Mouse (Mus musculus) MEL (cell line): ENCODE measurements around the gene Slc11a2. TPM values are rescaled to one million over a fixed set of nuclear protein-coding genes. Genes with fewer than 3 reads are reported as not detected.
A peak's percentile ranks its signal among the peaks of the same experiment; 100 is the strongest.

Experiments
- DNase-seq: peaks from one replicate; pipeline ENCODE4 v3.0.0; 2011; ENCODE audit warnings: low read depth, low spot score
- H3K27ac ChIP-seq: 2 replicates; pipeline ENCODE4 v1.5.1; 2012; ENCODE audit warnings: low read depth, mild to moderate bottlenecking, control low read depth, low read length, moderate library complexity; ENCODE audit not compliant: control insufficient read depth
- H3K27me3 ChIP-seq, 2 experiments: fragments of 150-350 bp in 1 of 2; sonication (generic) in 1 of 2; 2 replicates each; pipeline ENCODE4 v1.6.1; 2012; ENCODE audit warnings: low read length in 2 of 2, mild to moderate bottlenecking in 2 of 2, improper control_type of control experiment in 1 of 2, moderate library complexity in 1 of 2; ENCODE audit not compliant: insufficient read depth in 2 of 2, control insufficient read depth in 1 of 2
- H3K36me3 ChIP-seq, 2 experiments: 2 replicates each; pipeline ENCODE4 v1.6.1; 2012 to 2014; ENCODE audit warnings: low read length in 2 of 2, improper control_type of control experiment in 1 of 2, inconsistent platforms in 1 of 2, mild to moderate bottlenecking in 1 of 2; ENCODE audit not compliant: insufficient read depth in 2 of 2, control insufficient read depth in 1 of 2
- H3K4me1 ChIP-seq, 2 experiments: fragments of 150-350 bp in 1 of 2; sonication (generic) in 1 of 2; 2 replicates each; pipeline ENCODE4 v1.6.1; 2012; ENCODE audit warnings: low read length in 2 of 2, improper control_type of control experiment in 1 of 2, mild to moderate bottlenecking in 1 of 2; ENCODE audit not compliant: insufficient read depth in 2 of 2, control insufficient read depth in 1 of 2
- H3K4me3 ChIP-seq, 2 experiments: fragments of 150-350 bp in 1 of 2; sonication (generic) in 1 of 2; 2 replicates each; pipeline ENCODE4 v1.5.1; 2012; ENCODE audit warnings: low read depth in 2 of 2, low read length in 2 of 2, mild to moderate bottlenecking in 2 of 2, moderate library complexity in 2 of 2, control low read depth in 1 of 2, improper control_type of control experiment in 1 of 2; ENCODE audit not compliant: control insufficient read depth in 1 of 2, insufficient read depth in 1 of 2
- H3K79me2 ChIP-seq: 2 replicates; pipeline ENCODE4 v1.6.1; 2012; ENCODE audit warnings: mild to moderate bottlenecking, low read length, moderate library complexity; ENCODE audit not compliant: control insufficient read depth, poor library complexity, insufficient read depth
- H3K9ac ChIP-seq: 2 replicates; pipeline ENCODE4 v1.6.1; 2012; ENCODE audit warnings: low read depth, mild to moderate bottlenecking, control low read depth, low read length, moderate library complexity; ENCODE audit not compliant: control insufficient read depth, poor library complexity, severe bottlenecking
- H3K9me3 ChIP-seq: fragments of 150-350 bp; sonication (generic); replicated peaks from 2 replicates; pipeline ENCODE4 v1.6.1; 2012; ENCODE audit warnings: mild to moderate bottlenecking, low read length, improper control_type of control experiment, moderate library complexity; ENCODE audit not compliant: insufficient read depth
- BHLHE40 ChIP-seq: IDR thresholded peaks from 2 replicates; pipeline ENCODE4 v1.6.1; 2012; ENCODE audit warnings: low read depth, mild to moderate bottlenecking, inconsistent platforms, low read length, improper control_type of control experiment, borderline replicate concordance
- CHD1 ChIP-seq: IDR thresholded peaks from 2 replicates; pipeline ENCODE4 v1.6.1; 2012; ENCODE audit warnings: low read depth, mild to moderate bottlenecking, inconsistent platforms, low read length, improper control_type of control experiment
- E2F4 ChIP-seq: IDR thresholded peaks from 2 replicates; pipeline ENCODE4 v1.6.1; 2011; ENCODE audit warnings: low read depth, low read length, improper control_type of control experiment, borderline replicate concordance
- GABPA ChIP-seq: IDR thresholded peaks from 2 replicates; pipeline ENCODE4 v1.6.1; 2012; ENCODE audit warnings: low read depth, mild to moderate bottlenecking, inconsistent platforms, low read length, improper control_type of control experiment, moderate library complexity
- HCFC1 ChIP-seq: IDR thresholded peaks from 2 replicates; pipeline ENCODE4 v1.6.1; 2012; ENCODE audit warnings: low read depth, mild to moderate bottlenecking, inconsistent platforms, low read length, improper control_type of control experiment, moderate library complexity
- JUND ChIP-seq: IDR thresholded peaks from 2 replicates; pipeline ENCODE4 v1.6.1; 2011; ENCODE audit warnings: low read depth, mild to moderate bottlenecking, improper control_type of control experiment, low read length
- MAFK ChIP-seq: IDR thresholded peaks from 2 replicates; pipeline ENCODE4 v1.6.1; 2011; ENCODE audit warnings: low read depth, mild to moderate bottlenecking, low read length, improper control_type of control experiment, borderline replicate concordance
- MAZ ChIP-seq: IDR thresholded peaks from 2 replicates; pipeline ENCODE4 v1.6.1; 2012; ENCODE audit warnings: low read depth, mild to moderate bottlenecking, inconsistent platforms, low read length, improper control_type of control experiment
- MEF2A ChIP-seq: IDR thresholded peaks from 2 replicates; pipeline ENCODE4 v1.6.1; 2014; ENCODE audit warnings: low read depth, mild to moderate bottlenecking, inconsistent platforms, low read length, improper control_type of control experiment; ENCODE audit not compliant: poor library complexity, insufficient replicate concordance, severe bottlenecking; ENCODE audit errors: extremely low read depth
- MXI1 ChIP-seq: IDR thresholded peaks from 2 replicates; pipeline ENCODE4 v1.6.1; 2011; ENCODE audit warnings: mild to moderate bottlenecking, low read depth, low read length, improper control_type of control experiment
- MYB ChIP-seq: IDR thresholded peaks from 2 replicates; pipeline ENCODE4 v1.6.1; 2011; ENCODE audit warnings: mild to moderate bottlenecking, low read depth, low read length, improper control_type of control experiment
- MYC ChIP-seq: IDR thresholded peaks from 2 replicates; pipeline ENCODE4 v1.6.1; 2011; ENCODE audit warnings: low read depth, mild to moderate bottlenecking, low read length, improper control_type of control experiment, moderate library complexity
- NELFE ChIP-seq: IDR thresholded peaks from 2 replicates; pipeline ENCODE4 v1.6.1; 2011; ENCODE audit warnings: low read depth, low read length, improper control_type of control experiment
- POLR2A ChIP-seq, 2 experiments: IDR thresholded peaks; 2 replicates each; pipeline ENCODE4 v1.6.1; 2011 to 2012; ENCODE audit warnings: low read length in 2 of 2, mild to moderate bottlenecking in 2 of 2, control low read depth in 1 of 2, improper control_type of control experiment in 1 of 2, low read depth in 1 of 2, moderate library complexity in 1 of 2; ENCODE audit not compliant: control insufficient read depth in 1 of 2, insufficient read depth in 1 of 2, poor library complexity in 1 of 2
- POLR2AphosphoS2 ChIP-seq: IDR thresholded peaks from 2 replicates; pipeline ENCODE4 v1.6.1; 2011; ENCODE audit warnings: low read length, improper control_type of control experiment
- POLR2AphosphoS5 ChIP-seq: IDR thresholded peaks from 2 replicates; pipeline ENCODE4 v1.6.1; 2012; ENCODE audit warnings: low read depth, borderline replicate concordance, mild to moderate bottlenecking, inconsistent platforms, low read length, moderate library complexity, mixed read lengths
- RAD21 ChIP-seq: IDR thresholded peaks from 2 replicates; pipeline ENCODE4 v1.6.1; 2011; ENCODE audit warnings: mild to moderate bottlenecking, low read depth, low read length, improper control_type of control experiment
- SIN3A ChIP-seq: IDR thresholded peaks from 2 replicates; pipeline ENCODE4 v1.6.1; 2012; ENCODE audit warnings: low read length, improper control_type of control experiment, inconsistent platforms
- TAL1 ChIP-seq: IDR thresholded peaks from 2 replicates; pipeline ENCODE4 v1.6.1; 2012; ENCODE audit warnings: mild to moderate bottlenecking, inconsistent platforms, low read length, moderate library complexity, mixed read lengths
- USF1 ChIP-seq: IDR thresholded peaks from 2 replicates; pipeline ENCODE4 v1.6.1; 2014; ENCODE audit warnings: low read depth, mild to moderate bottlenecking, inconsistent platforms, low read length, improper control_type of control experiment, moderate library complexity
- ZC3H11A ChIP-seq: IDR thresholded peaks from 2 replicates; pipeline ENCODE4 v1.6.1; 2012; ENCODE audit warnings: low read depth, mild to moderate bottlenecking, inconsistent platforms, low read length, improper control_type of control experiment
- ZKSCAN1 ChIP-seq: IDR thresholded peaks from 2 replicates; pipeline ENCODE4 v1.6.1; 2012; ENCODE audit warnings: low read depth, mild to moderate bottlenecking, inconsistent platforms, low read length, improper control_type of control experiment, moderate library complexity
- ZMIZ1 ChIP-seq: IDR thresholded peaks from 2 replicates; pipeline ENCODE4 v1.6.1; 2012; ENCODE audit warnings: low read depth, mild to moderate bottlenecking, inconsistent platforms, low read length, improper control_type of control experiment, moderate library complexity
- ZNF384 ChIP-seq: IDR thresholded peaks from 2 replicates; pipeline ENCODE4 v1.6.1; 2012; ENCODE audit warnings: low read depth, mild to moderate bottlenecking, inconsistent platforms, low read length, improper control_type of control experiment
- polyA plus RNA-seq, 2 experiments: library from polyadenylated mRNA; stranded (reverse) in 1 of 2; unstranded in 1 of 2; fragments of >175 nt in 1 of 2; fragments of >200 nt in 1 of 2; gene quantifications; 2 replicates each; pipeline versions ENCODE4 v1.2.1 to v1.2.4; 2012; ENCODE audit warnings: low replicate concordance in 2 of 2, low read depth in 1 of 2; ENCODE audit not compliant: insufficient read length in 2 of 2, insufficient read depth in 1 of 2, missing spikeins in 1 of 2
- total RNA-seq: library from RNA; depleted of rRNA; stranded (reverse); fragments of 300-350 nt; gene quantifications from 2 replicates; pipeline ENCODE4 v1.2.3, GENCODE M21; 2012

Gene Slc11a2
- total and polyA plus RNA-seq, 3 experiments = 69.0 to 112 TPM; not detected in 1

- no peaks in the 10 kb centered on the region for H3K27me3 ChIP-seq
- peaks cover 0 to 13% of the 10 kb centered on the region in 2 experiments for H3K4me1 ChIP-seq
Measured at GRCm38 (mm10) chr15:100462086-100462485, 37.2 kb upstream of the Slc11a2 start.

GRCm38 (mm10) chr15:100461646-100462045 is 36.8 kb upstream of the Slc11a2 start:
- peaks cover 0 to 13% of the 10 kb centered on the region in 2 experiments for H3K4me1 ChIP-seq
- TF ChIP-seq MYB = no peak
- no peak for TF ChIP-seq TAL1
- peak; percentile 63; the same call in 1 of the 2 replicates for TF ChIP-seq ZNF384
- no peak for TF ChIP-seq JUND
- no peak for TF ChIP-seq GABPA
- no peak for TF ChIP-seq NELFE
- H3K4me3 ChIP-seq = peak overlapping the region; percentile 38 to 58; a peak in 2 of 4 replicates
- no peaks in the 10 kb centered on the region for H3K79me2 ChIP-seq
- DNase-seq = peak; percentile 62
- H3K9ac ChIP-seq = no peak overlapping the region
- H3K36me3 ChIP-seq = peaks cover 0 to 2% of the 10 kb centered on the region in 2 experiments; a peak in 1 of 4 replicates
- H3K27ac ChIP-seq = no peak overlapping the region
- no peaks in the 10 kb centered on the region for H3K27me3 ChIP-seq
- H3K9me3 ChIP-seq = no peaks in the 10 kb centered on the region

More at GRCm38 (mm10) chr15:100462086-100462485, 37.2 kb upstream of the Slc11a2 start:
- H3K27ac ChIP-seq = no peak overlapping the region
- TF ChIP-seq BHLHE40 (no peak), MYB (no peak), ZC3H11A (no peak), MAZ (no peak), TAL1 (no peak), POLR2AphosphoS2 (no peak), USF1 (no peak), ZMIZ1 (no peak), GABPA (no peak), MEF2A (no peak), MXI1 (no peak), RAD21 (no peak)
- no peak overlapping the region for H3K9ac ChIP-seq
- H3K9me3 ChIP-seq = no peaks in the 10 kb centered on the region
- peaks cover 0 to 2% of the 10 kb centered on the region in 2 experiments; a peak in 1 of 4 replicates for H3K36me3 ChIP-seq
- no peaks in the 10 kb centered on the region for H3K79me2 ChIP-seq
- DNase-seq = no peak
- no peak overlapping the region for H3K4me3 ChIP-seq

GRCm38 (mm10) chr15:100460942-100461341 is 36.1 kb upstream of the Slc11a2 start:
- Histone ChIP-seq H3K4me3 (peak overlapping the region; percentile 58 to 95), H3K27ac (peak overlapping the region; percentile 42), H3K9me3 (no peaks in the 10 kb centered on the region), H3K36me3 (peaks cover 0 to 2% of the 10 kb centered on the region in 2 experiments; a peak in 1 of 4 replicates), H3K9ac (peak overlapping the region; percentile 60), H3K4me1 (peaks cover 0 to 13% of the 10 kb centered on the region in 2 experiments), H3K79me2 (no peaks in the 10 kb centered on the region), H3K27me3 (no peaks in the 10 kb centered on the region)
- DNase-seq = peak; percentile 95
- TF ChIP-seq ZC3H11A (no peak; the same call in 1 of the 2 replicates), E2F4 (no peak), MAFK (no peak), GABPA (0 out of 2 replicates have a peak, but pooled peaks have one; percentile 5), MYC (no peak), MYB (no peak), RAD21 (no peak; the same call in 1 of the 2 replicates), NELFE (peak; percentile 64), POLR2AphosphoS5 (no peak), ZNF384 (no peak), SIN3A (peak; percentile 61; the same call in 1 of the 2 replicates), JUND (0 out of 2 replicates have a peak, but pooled peaks have one; percentile 12), HCFC1 (no peak), ZKSCAN1 (no peak), CHD1 (no peak), POLR2A (IDR thresholded peaks at IDR 0.05; ENCODE audit: control insufficient read depth in 1 of 2, insufficient read depth in 1 of 2, low read depth in 1 of 2, low read length in 2 of 2, poor library complexity in 1 of 2) (peak in 1 of 2 experiments; percentile 71; a peak in 2 of 4 replicates)
